Mouse (Mus musculus) kidney, adult 2 months (tissue): Measurements from ENCODE around the gene Ddx20. TPM values are rescaled to one million over a fixed set of nuclear protein-coding genes. Genes with fewer than 3 reads are reported as not detected.
"Not testable (repeated sequence)": the region's sequence is repeated elsewhere in the genome, so short reads cannot be mapped to it uniquely, and the experiment has no call there.

Source experiments
- DNase-seq: peaks from one replicate; pipeline ENCODE4 v3.0.0; 2021
- H3K27ac ChIP-seq: fragments of 200-500 bp; 2 replicates; pipeline ENCODE4 v1.5.1; 2012; ENCODE audit warnings: low read depth, low read length, control low read depth, inconsistent platforms; ENCODE audit not compliant: insufficient read depth
- H3K27me3 ChIP-seq: fragments of 200-500 bp; replicated peaks from 2 replicates; pipeline ENCODE4 v1.6.1; 2012; ENCODE audit warnings: mild to moderate bottlenecking, moderate library complexity, low read length, inconsistent platforms; ENCODE audit not compliant: control insufficient read depth, insufficient read depth
- H3K36me3 ChIP-seq: fragments of 200-500 bp; 2 replicates; pipeline ENCODE4 v1.6.1; 2012; ENCODE audit warnings: mild to moderate bottlenecking, moderate library complexity, low read length, inconsistent platforms; ENCODE audit not compliant: control insufficient read depth, insufficient read depth
- H3K4me1 ChIP-seq: fragments of 200-500 bp; 2 replicates; pipeline ENCODE4 v1.6.1; 2011; ENCODE audit warnings: low read length; ENCODE audit not compliant: control insufficient read depth, insufficient read depth
- H3K4me3 ChIP-seq: fragments of 200-500 bp; 2 replicates; pipeline ENCODE4 v1.5.1; 2011; ENCODE audit warnings: mild to moderate bottlenecking, low read depth, low read length, control low read depth; ENCODE audit not compliant: insufficient read depth
- CTCF ChIP-seq: fragments of 200-500 bp; conservative IDR thresholded peaks from 2 replicates; pipeline ENCODE4 v1.5.1; 2011; ENCODE audit warnings: low read depth, mild to moderate bottlenecking, control low read depth, low read length, moderate library complexity, mixed read lengths; ENCODE audit not compliant: insufficient read depth, insufficient read length
- POLR2A ChIP-seq: fragments of 200-500 bp; IDR thresholded peaks from one replicate; pipeline ENCODE4 v1.6.1; 2011; ENCODE audit warnings: low read depth, low read length, control low read depth
- WGBS: fragments of 180-500 bp; shearing (Covaris S2); methylation state at CpG from one replicate; pipeline ENCODE4 v1.1.7; 2018; 5-methylcytosine and 5-hydroxymethylcytosine counted together
- polyA plus RNA-seq: library from polyadenylated mRNA; depleted of rRNA; stranded (reverse); fragments of >200 nt; gene quantifications from 2 replicates; pipeline ENCODE4 v1.2.3, GENCODE M21; 2012

Gene Ddx20
- polyA plus RNA-seq, 1 experiment, result 6.5 TPM

DNA sequence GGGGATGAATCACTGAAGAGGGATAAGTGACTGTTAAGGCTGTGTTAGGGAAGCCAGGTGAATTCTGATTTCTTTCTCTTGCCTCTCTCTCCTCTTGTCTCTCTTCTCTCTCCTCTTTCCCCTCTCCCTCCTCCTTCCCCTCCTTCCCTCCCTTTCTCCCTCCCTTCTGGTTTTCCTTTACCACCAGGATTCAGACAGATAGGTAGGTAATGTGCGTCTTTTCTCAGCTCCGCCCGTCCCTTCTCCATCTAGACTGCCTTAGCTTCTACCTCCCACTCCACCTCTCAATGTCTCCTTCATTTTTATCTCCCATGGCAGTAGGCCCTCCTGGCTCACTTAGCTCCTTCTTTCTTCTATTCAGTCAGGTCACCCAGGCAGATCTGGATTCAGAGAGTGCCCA, 18.2 kb upstream of the Ddx20 start:
- no peaks in the 10 kb centered on the region for H3K27me3 ChIP-seq
- no peak overlapping the region for H3K27ac ChIP-seq
- H3K4me1 ChIP-seq, result no peaks in the 10 kb centered on the region
- WGBS, result 61% methylated on average over 3 of the region's 3 CpGs
- H3K4me3 ChIP-seq, result peak overlapping the region; percentile 61
- TF ChIP-seq POLR2A (no peak), CTCF (no peak)
- DNase-seq, result no peak
- H3K36me3 ChIP-seq, result no peaks in the 10 kb centered on the region

DNA sequence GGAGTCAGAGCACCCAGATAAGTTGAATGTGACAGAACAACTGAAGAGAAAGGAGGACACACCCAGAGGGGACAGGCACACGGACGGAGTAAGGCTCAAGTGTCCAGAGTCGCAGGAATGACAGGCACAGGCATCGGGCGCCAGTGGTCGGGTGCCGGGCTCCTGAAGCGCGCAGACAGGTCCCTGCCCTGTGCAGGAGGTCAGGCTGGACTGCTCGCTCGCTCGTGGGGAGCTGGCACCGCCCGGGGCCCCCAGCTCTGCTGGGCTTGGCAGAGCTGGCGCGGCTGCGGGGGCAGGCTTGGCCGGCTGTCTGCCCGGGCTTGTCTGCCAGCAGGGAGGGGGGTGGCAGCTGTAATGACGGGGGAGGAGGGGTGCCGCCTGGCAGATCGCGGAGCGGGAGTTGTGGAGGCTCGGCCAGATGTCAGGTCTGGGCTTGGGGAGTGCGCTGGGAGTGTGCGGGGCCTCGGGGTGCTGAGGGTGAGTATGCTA, 17.7 kb upstream of the Ddx20 start:
- no peaks in the 10 kb centered on the region for H3K4me1 ChIP-seq
- peak overlapping the region; percentile 61 for H3K4me3 ChIP-seq
- peak; percentile 40 for DNase-seq
- under 1% methylated on average over 28 of the region's 28 CpGs for WGBS
- no peak overlapping the region for H3K27ac ChIP-seq
- no peak for TF ChIP-seq POLR2A
- no peak for TF ChIP-seq CTCF
- H3K36me3 ChIP-seq, result no peaks in the 10 kb centered on the region
- no peaks in the 10 kb centered on the region for H3K27me3 ChIP-seq

DNA sequence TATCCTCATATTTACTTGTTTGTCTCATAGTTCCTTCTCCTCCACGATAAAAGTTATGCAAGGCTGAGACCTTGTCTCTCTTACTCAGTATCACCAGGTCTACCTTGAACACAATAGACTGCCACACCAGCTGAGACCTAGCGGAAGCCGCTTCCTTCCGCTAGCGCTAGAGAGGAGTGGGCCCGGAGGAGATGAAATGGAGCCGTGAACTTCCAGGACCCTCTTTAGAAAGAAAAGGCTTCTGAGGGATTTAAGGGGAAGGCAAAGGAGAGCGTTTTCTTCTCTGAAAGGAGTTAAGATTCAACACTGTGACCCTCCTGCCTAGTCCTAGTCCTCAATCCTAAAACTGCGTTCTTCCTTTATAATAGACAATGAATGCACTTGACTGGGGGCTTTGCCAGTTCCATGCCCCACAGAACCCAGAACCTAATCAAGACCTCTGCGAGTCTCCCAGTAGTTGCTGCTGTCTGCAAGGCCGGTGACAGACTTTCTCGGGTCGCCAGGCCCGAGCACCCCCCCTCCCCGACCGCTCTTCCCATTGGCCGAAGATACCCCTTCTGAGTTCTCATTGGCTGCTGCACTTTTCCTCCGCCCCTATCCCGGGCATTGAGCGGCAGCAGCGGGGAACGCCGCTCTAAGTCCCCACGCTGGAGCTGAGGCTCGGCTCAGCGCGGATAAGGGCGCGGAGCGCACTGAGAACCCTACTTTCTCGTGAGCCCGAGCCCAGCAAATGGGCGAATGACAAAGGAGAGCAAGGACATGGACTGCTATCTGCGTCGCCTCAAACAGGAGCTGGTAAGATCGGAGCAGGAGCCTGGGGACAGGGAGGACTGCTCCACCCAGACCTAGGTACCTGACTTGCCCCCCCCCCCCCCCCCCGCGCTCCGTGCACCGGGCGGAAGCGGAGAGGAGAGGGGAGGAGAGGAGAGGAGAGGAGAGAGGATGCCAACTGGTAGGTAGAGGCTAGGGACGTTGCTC, 16.9 kb upstream of the Ddx20 start, which contains the start of gene Inka2:
Gene Inka2, plus strand, starts transcription at position 569 of the 978 bp plus-strand sequence.
- Histone ChIP-seq H3K36me3 (no peaks in the 10 kb centered on the region), H3K27ac (0 out of 2 replicates have a peak within 1 kb of the TSS, but pooled peaks have one; percentile 5), H3K4me3 (peak within 1 kb of the TSS; percentile 61), H3K4me1 (no peaks in the 10 kb centered on the region), H3K27me3 (no peaks in the 10 kb centered on the region)
- TF ChIP-seq CTCF (no peak), POLR2A (no peak)
- WGBS, result 13% methylated on average over 43 of the region's 43 CpGs
- DNase-seq, result peak; percentile 82

DNA sequence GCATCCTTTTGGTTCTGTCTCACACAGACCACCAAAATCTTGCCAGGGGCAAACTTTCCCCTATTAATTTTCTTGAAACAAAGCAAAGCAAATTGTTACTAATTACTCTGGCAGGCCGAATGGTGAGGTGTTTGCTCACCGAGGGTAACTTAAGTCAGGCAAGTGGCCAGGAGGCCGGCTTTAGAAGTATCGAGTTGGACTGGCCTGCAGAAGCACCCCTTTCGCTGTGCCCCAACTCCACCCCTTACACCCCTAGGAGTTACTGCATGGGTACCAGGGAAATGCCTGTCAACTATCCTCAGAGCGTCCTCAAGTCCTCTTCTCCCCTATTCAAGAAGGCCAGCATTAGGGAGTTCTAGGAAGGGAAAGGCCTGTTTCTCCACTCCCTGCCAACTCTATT, 16.2 kb upstream of the Ddx20 start:
- Histone ChIP-seq H3K4me3 (no peak overlapping the region), H3K27ac (no peak overlapping the region), H3K36me3 (no peaks in the 10 kb centered on the region), H3K27me3 (no peaks in the 10 kb centered on the region), H3K4me1 (no peaks in the 10 kb centered on the region)
- no peak for DNase-seq
- WGBS, result 78% methylated on average over 6 of the region's 6 CpGs
- TF ChIP-seq POLR2A (no peak), CTCF (no peak)

DNA sequence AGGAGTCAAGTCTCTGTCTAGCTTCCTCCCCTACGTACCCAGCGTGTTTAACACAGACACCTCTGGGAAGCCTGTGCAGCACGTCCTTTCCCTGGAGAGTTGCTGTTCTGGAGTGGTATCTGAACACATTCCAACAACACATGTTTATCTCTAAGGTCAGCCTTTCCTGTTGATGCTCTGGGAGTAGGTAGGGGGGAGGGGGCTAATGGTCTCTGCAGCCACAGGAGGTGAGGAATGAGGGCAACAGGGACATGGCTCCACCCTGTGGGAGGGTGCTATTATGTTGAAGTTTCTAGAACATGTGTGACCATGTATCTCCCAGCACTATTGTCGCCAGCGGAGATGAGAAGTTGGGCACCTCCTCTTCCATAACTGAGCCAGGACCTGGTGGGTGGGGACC, 14.0 kb upstream of the Ddx20 start:
- Histone ChIP-seq H3K27ac (no peak overlapping the region), H3K4me3 (no peak overlapping the region), H3K4me1 (no peaks in the 10 kb centered on the region), H3K27me3 (no peaks in the 10 kb centered on the region), H3K36me3 (no peaks in the 10 kb centered on the region)
- DNase-seq, result peak; percentile 63
- WGBS, result 77% methylated on average over 5 of the region's 5 CpGs
- TF ChIP-seq CTCF (no peak), POLR2A (no peak)

DNA sequence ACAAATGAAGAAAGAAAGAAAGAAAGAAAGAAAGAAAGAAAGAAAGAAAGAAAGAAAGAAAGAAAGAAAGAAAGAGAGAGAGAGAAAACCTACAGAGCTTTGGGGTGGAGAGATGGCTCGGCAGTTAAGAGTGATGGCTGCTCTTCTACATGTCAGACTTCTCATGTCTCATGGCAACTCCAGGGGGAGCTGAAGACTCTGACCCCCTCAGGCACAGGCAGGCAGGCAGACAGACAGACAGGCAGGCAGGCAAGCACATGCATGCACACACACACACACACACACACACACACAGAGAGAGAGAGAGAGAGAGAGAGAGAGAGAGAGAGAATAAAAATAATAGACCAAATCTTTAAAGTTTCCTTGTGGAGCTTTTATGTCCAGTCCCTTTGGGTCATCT, 13.4 kb upstream of the Ddx20 start:
- H3K36me3 ChIP-seq, DNase-seq, H3K27ac ChIP-seq, H3K4me3 ChIP-seq, H3K4me1 ChIP-seq, H3K27me3 ChIP-seq: not testable (repeated sequence)
- WGBS, result 50% methylated on average over 1 of the region's 1 CpGs

DNA sequence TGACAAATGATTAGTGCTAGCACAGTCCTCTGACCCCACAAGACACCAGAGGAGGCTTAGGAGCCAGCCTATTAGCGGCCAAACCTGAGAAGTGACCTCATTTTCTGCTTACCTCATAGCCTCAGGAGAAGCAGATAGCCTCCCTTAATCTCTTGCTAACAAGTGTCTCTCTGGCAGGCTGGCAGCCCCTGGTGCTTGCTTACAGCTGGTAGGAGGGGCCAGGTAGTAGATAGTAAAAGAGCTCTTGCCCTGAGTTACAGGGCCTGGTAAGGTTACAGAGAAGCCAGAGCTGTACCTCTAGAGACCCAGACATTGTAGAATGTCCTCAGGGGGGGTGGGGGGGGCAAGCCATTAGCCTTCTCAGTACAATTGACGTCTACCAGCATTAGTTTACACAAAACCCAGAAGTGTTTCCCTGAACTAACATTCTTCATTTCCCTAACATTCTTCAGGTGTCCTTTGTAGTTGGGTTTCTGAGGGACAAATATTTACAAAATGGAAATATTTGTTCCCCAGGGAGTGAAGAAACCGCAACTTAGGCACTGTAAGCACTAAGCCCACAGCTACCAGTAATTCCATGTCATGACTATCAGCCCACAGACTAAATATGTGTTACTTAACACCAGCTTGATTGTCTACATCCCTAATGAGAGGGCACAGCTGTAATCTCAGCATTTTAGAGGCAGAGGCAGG, 12.0 kb upstream of the Ddx20 start:
- no peak for DNase-seq
- Histone ChIP-seq H3K4me1 (no peaks in the 10 kb centered on the region), H3K4me3 (no peak overlapping the region), H3K36me3 (no peaks in the 10 kb centered on the region), H3K27me3 (no peaks in the 10 kb centered on the region), H3K27ac (no peak overlapping the region)
- 82% methylated on average over 3 of the region's 3 CpGs for WGBS
- TF ChIP-seq CTCF, result no peak
- TF ChIP-seq POLR2A, result no peak
